Mouse (Mus musculus) CH12.LX (cell line): Measurements from ENCODE around the gene Pigk.

Experiments used
- CTCF ChIP-seq, 2 experiments: IDR thresholded peaks in 1 of 2; conservative IDR thresholded peaks in 1 of 2; 2 replicates each; pipeline ENCODE4 v1.5.1; 2011 to 2012; ENCODE audit warnings: low read depth in 2 of 2, low read length in 2 of 2, improper control_type of control experiment in 1 of 2, inconsistent platforms in 1 of 2, mild to moderate bottlenecking in 1 of 2, moderate library complexity in 1 of 2
- MYC ChIP-seq: IDR thresholded peaks from 2 replicates; pipeline ENCODE4 v1.6.1; 2011; ENCODE audit warnings: low read depth, mild to moderate bottlenecking, improper control_type of control experiment, low read length
- POLR2A ChIP-seq: IDR thresholded peaks from 2 replicates; pipeline ENCODE4 v1.6.1; 2011; ENCODE audit warnings: low read depth, mild to moderate bottlenecking, improper control_type of control experiment, low read length
- ZKSCAN1 ChIP-seq: IDR thresholded peaks from 2 replicates; pipeline ENCODE4 v1.6.1; 2012; ENCODE audit warnings: low read depth, inconsistent platforms, low read length, improper control_type of control experiment, borderline replicate concordance

DNA sequence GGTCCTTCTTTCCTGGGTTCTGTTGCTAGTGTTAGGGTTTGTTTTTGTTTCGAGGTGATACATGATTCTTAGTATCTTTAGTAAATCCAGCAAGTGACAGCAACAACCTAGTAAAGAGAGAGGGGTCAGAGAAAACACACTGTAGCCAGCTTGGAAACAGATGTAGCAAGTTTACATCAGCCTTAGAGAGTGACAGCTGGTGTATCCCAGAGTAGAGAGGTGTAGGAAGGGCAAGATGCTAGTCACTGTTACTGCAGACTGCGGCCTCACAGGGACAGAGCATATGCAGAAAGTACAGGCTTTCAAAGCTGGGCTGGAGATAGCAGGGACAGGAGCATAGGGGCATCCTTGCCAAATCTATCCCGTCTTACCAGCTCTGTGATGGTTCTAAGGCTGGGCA lies 44.1 kb upstream of the Pigk start:
- TF ChIP-seq MYC (no peak), ZKSCAN1 (no peak), CTCF (conservative IDR thresholded peaks at IDR 0.05 in 1 of 2, IDR thresholded peaks at IDR 0.05 in 1 of 2; ENCODE audit: low read depth in 2 of 2, low read length in 2 of 2) (no peak), POLR2A (no peak)
